Mouse (Mus musculus): Measurements from ENCODE around the gene Ctrb1. TPM values are rescaled to one million over a fixed set of nuclear protein-coding genes. Genes with fewer than 3 reads are reported as not detected.
A peak's percentile ranks its signal among the peaks of the same experiment; 100 is the strongest.

The Ctrb1 gene
- total RNA-seq, 2 experiments from 2014 or later, result not detected

DNA sequence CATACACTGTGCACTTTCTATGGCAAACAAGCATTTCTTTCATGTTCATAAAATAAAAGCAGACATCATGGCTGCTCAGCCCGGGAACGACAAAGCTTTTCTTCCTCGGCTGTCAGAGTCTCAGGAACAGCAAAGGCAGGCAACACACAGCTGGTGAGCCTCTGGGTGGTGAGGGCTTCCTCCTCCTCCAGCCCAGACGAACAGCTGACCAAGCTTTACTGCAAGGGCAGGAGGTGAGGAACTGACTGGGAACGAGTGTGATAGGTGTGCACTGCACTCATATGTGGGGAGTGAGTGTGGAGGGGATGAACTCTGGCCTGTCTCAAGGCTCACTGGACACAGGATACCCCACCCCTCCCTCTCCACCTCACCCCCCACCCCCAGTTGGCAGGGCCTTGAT lies 28.1 kb upstream of the Ctrb1 start:
- no peak for DNase-seq
- intact Hi-C loops (cut with DNase I), result loop anchor here (5.0 kb wide), 1 partner anchor 93 kb away; no protein-coding TSS in a partner anchor

- peak in 1 of 2 experiments; percentile 58 for DNase-seq
- intact Hi-C loops (cut with DNase I), result loop anchor here (2.0 to 5.0 kb wide), 2 partner anchors 25 to 94 kb away; partner anchors contain the start of gene Bcar1
These were observed 27.1 kb upstream of the Ctrb1 start for GRCm38 (mm10) chr8:111717866-111718265.

DNA sequence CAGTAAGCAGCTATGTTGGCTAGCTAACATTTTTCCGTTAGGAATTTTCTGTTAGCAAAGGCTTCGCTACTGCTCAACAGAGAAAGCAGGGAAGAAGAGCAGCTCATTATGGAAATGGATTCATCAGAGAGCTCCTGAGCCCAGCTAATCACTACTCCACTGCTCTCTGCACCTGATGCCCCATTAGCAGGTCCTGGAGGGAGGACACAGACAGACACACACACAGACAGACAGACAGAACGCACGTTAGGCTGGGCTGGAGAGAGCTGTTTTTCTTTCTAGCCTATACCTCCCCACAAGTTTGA lies 26.6 kb upstream of the Ctrb1 start:
- no peak for DNase-seq
- intact Hi-C loops (cut with DNase I), result loop anchor here (2.0 to 5.0 kb wide), 2 partner anchors 25 to 95 kb away; partner anchors contain the start of gene Bcar1

DNA sequence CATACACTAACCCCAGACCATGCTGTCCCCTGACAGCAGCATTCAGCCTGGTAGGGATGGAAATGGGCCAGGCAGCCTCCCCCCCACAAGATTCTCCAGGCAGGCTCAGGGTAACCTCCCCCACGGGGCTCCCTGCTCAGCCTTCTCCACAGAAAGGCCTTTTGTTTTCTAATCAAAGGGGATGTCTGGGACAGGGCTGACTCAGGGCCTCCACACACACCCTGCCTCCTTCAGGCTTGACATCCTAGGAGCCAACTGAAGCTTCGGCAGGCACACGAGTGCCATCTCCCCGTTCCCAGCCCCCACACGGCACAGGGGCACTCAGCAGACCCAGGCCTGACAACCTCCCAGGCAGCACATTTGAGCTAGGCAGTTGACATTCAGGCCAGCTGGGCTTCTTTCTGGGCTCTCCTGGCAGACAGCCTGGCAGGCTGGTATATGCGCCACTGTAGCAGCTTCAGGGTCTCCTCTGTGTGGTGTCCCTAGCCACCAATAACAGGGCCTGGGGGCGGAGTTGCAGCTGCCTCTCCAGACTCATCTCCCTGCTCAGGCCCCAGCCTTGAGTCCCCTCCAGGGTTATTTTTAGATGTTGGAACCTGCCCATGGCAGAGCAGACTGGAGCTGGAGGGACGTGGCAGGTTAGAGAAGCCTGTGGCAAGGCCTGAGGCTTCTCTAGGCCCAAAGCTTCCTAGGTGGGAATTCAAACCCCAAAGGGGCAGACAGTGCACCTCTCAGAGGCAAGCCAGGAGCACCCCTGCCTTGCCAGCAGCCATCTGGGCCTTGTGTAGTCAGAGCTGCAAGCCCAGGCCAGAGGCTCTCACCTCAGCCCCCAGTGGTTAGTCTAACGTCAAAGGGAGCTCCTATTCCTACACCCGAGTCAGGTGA lies 26.0 kb upstream of the Ctrb1 start:
- peak; percentile 66 to 81 for DNase-seq
- intact Hi-C loops (cut with DNase I), result loop anchor here (2.0 to 5.0 kb wide), 2 partner anchors 26 to 95 kb away; partner anchors contain the start of gene Bcar1

- intact Hi-C loops (cut with DNase I), result loop anchor here (5.0 kb wide), 1 partner anchor 97 kb away; no protein-coding TSS in a partner anchor
- no peak for DNase-seq
These were observed 24.7 kb upstream of the Ctrb1 start for GRCm38 (mm10) chr8:111715514-111715913.

GRCm38 (mm10) chr8:111714295-111714694 lies 23.5 kb upstream of the Ctrb1 start:
- intact Hi-C loops (cut with DNase I), result no loop called here
- DNase-seq, result no peak

DNA sequence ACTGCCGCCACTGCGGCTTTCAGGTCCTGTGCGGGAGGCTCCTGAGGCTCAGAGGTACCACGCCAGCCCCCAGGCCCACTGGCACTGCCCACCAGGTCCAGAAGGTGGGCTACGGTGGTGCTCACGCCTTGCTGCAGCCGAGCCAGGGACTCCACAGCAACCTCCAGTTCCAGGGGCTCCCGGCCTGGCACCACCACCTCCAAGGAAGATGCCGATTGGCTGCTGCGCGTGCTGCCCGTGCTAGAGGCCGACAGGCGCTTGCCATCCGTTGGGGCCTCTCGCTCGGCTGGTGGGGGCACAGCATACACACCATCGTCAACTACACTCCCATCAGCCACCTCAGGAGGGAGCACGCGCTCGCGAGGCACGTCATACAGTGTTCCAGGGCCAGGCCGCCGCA lies 23.0 kb upstream of the Ctrb1 start:
- DNase-seq, result no peak
- intact Hi-C loops (cut with DNase I), result no loop called here

DNA sequence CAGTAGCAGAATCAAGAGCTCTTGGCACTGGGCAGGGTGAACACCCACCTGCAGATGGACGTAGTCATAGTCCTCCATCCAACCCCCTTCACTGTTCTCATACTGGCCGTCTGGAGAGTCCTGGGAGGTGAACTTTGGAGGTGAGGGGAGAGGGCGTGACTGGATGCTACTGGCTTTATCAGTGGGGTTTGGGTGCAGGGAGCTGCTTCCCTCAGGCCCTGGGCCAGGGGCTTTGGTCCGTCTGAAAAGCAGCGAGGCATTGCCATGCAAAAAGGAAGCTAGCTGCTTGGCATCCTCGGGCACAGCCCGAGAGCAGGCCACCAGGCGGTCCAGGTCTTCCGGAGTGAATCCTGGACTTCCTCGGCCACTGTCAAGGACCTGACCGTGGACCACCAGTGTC lies 22.5 kb upstream of the Ctrb1 start:
- intact Hi-C loops (cut with DNase I), result no loop called here
- no peak for DNase-seq

DNA sequence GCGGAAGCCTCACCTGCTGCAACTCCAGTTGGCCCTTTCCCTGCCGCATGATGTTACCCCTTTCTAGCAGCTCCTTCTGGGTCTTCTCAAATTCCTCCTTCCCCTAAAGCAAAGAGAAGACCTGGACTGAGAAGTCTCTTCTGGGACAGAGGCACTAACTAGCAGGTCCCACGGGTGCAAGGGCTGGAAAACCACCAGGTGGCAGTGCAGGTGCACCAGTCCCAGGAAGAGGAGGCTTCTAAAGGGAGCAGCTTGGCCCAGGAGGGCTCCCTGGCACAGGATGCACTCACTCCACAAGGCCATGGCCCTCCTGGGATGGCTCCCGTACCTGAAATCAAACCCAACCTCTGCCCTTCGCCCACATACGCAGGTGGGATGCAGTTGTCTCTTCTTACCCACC lies 21.8 kb upstream of the Ctrb1 start:
- peak; percentile 68 to 72 for DNase-seq
- intact Hi-C loops (cut with DNase I), result loop anchor here (1.0 kb wide), 1 partner anchor 113 kb away; no protein-coding TSS in a partner anchor

DNA sequence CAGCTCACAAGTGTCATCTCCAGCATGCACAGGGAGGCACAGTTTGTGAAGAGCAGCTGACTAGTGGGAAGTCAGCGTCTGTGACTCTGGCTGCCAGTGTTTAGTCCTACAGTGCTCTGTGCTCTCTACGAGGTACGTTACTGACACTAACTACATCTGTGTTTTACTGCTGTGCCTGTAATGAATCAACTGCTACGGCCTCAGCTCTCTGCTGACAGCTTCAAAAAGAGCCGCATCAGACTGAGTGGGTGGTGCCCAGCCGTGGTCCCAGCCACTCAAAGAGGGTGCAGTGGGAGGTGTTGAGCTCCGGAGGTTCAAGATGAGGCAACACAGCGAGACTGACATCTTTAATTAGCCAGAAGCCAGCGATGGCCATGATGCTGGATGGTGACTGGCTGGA lies 21.3 kb upstream of the Ctrb1 start:
- no peak for DNase-seq
- intact Hi-C loops (cut with DNase I), result loop anchor here (1.0 kb wide), 1 partner anchor 113 kb away; no protein-coding TSS in a partner anchor

GRCm38 (mm10) chr8:111710777-111711485 lies 20.1 kb upstream of the Ctrb1 start:
- no peak for DNase-seq
- intact Hi-C loops (cut with DNase I), result no loop called here

DNA sequence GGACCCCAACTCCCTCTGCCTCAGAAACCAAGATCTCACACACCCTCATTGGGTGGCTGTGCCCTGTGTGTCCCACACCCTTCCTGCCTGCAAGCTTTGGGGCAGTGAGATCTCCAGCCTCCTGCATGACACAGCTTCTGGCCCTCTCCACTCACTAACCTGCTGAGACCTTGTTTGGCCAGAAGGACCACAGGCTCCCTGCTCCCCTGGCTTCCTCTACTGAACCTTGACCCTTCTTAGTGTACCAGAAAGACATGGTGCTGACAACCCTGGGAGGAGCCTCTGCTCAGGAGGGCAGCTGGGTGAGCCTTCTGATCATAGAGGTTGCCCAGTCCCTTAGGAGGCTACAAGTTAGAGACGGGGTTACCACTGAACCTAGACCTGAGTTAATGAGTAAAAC lies 18.4 kb upstream of the Ctrb1 start:
- intact Hi-C loops (cut with DNase I), result no loop called here
- DNase-seq, result no peak

GRCm38 (mm10) chr8:111708265-111708664 lies 17.5 kb upstream of the Ctrb1 start:
- intact Hi-C loops (cut with DNase I), result no loop called here
- DNase-seq, result no peak

GRCm38 (mm10) chr8:111705699-111706098 lies 14.9 kb upstream of the Ctrb1 start:
- no peak for DNase-seq
- intact Hi-C loops (cut with DNase I), result no loop called here

GRCm38 (mm10) chr8:111705222-111705621 lies 14.4 kb upstream of the Ctrb1 start:
- intact Hi-C loops (cut with DNase I), result no loop called here
- no peak for DNase-seq

DNA sequence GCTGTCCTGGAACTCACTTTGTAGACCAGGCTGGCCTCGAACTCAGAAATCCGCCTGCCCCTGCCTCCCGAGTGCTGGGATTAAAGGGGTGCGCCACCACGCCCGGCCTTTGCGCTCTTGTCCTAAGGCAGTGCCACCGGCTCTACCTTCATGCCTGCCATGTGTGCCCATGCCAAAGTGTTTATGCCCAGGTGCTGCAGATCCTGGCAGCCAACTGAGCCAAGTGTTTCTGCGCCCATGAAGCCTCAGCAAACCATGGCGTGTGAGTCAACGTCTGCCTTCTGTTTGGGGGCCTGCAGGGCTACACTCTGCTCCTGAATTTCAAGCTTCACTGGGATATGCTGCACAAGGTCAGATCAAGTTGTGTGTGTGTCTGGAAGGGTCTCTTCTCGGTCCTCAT lies 13.8 kb upstream of the Ctrb1 start:
- no peak for DNase-seq
- intact Hi-C loops (cut with DNase I), result no loop called here

- intact Hi-C loops (cut with DNase I), result no loop called here
- DNase-seq, result no peak
These were observed 10.6 kb upstream of the Ctrb1 start for GRCm38 (mm10) chr8:111701380-111701779.

DNA sequence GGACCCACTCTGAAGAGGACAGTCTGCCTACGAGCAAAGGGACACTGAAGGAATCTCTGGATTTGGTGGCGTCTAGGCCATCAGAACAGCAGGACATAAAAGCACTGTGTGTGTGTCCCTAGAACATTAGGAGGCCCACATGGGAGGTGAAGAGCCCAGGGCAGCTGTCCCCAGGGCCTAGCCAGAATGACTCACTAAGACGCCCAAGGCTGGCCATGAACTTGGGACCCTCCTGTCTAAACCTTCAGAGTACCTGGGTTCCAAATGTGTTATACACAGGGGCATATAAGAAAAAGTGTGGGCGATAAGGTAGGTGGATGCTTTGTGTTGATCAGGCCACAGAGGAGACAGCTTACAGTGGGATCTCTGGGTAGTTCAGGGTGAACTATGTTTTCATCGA lies 9.9 kb upstream of the Ctrb1 start:
- DNase-seq, result no peak
- intact Hi-C loops (cut with DNase I), result no loop called here

GRCm38 (mm10) chr8:111700201-111700600 lies 9.4 kb upstream of the Ctrb1 start:
- intact Hi-C loops (cut with DNase I), result no loop called here

GRCm38 (mm10) chr8:111699035-111699434 lies 8.2 kb upstream of the Ctrb1 start:
- intact Hi-C loops (cut with DNase I), result no loop called here

More at GRCm38 (mm10) chr8:111700201-111700600, 9.4 kb upstream of the Ctrb1 start:
- no peak for DNase-seq

DNA sequence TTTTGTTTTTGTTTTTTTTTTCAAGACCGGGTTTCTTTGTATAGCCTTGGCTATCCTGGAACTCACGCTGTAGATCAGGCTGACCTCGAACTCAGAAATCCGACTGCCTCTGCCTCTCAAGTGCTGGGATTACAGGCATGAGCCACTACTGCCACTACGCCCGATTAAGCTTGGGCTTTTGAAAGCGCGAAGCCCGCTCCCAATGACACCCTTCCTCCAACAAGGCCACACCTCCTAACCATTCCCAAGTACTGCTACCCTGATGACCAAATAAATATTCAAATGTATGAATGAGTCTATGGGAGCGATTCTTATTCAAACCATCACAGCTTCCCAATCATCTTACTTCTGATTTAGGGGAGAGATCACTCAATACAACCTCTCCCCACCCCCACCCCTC lies 6.8 kb upstream of the Ctrb1 start:
- intact Hi-C loops (cut with DNase I), result no loop called here
- DNase-seq, result no peak

More at GRCm38 (mm10) chr8:111699035-111699434, 8.2 kb upstream of the Ctrb1 start:
- no peak for DNase-seq

All from heart, postnatal 36 days (tissue).